Mouse (Mus musculus) heart, embryonic 14.5 days (tissue): ENCODE measurements around the gene Smug1. TPM values are rescaled to one million over a fixed set of nuclear protein-coding genes. Genes with fewer than 3 reads are reported as not detected.

Experiments used
- ATAC-seq: fragments of 200-750 bp; cut with Nextera tagmentation; 2 replicates; pipeline ENCODE4 v1.8.0; 2017; ENCODE audit warnings: low read depth, moderate TSS enrichment; ENCODE audit not compliant: insufficient number of reproducible peaks, insufficient read depth, low FRiP score
- H3K27ac ChIP-seq, 2 experiments: fragments of 200-500 bp in 1 of 2; fragments of 300-500 bp in 1 of 2; sonication (generic) in 1 of 2; replicated peaks in 1 of 2; 2 replicates each; pipeline ENCODE4 v1.5.1; 2012 to 2014; ENCODE audit warnings: low read depth in 2 of 2, low read length in 2 of 2, control low read depth in 1 of 2, mild to moderate bottlenecking in 1 of 2, mixed read lengths in 1 of 2; ENCODE audit not compliant: control insufficient read depth in 1 of 2, insufficient read depth in 1 of 2
- H3K27me3 ChIP-seq: fragments of 300-500 bp; sonication (generic); 2 replicates; pipeline ENCODE4 v1.6.1; 2014; ENCODE audit warnings: mild to moderate bottlenecking, low read length, control low read depth; ENCODE audit not compliant: control insufficient read depth, insufficient read depth
- H3K36me3 ChIP-seq: fragments of 300-500 bp; sonication (generic); 2 replicates; pipeline ENCODE4 v1.6.1; 2014; ENCODE audit warnings: mild to moderate bottlenecking, control low read depth, low read length, mixed read lengths; ENCODE audit not compliant: control insufficient read depth, insufficient read depth
- H3K4me1 ChIP-seq, 2 experiments: fragments of 200-500 bp in 1 of 2; fragments of 300-500 bp in 1 of 2; sonication (generic) in 1 of 2; 2 replicates each; pipeline ENCODE4 v1.6.1; 2012 to 2014; ENCODE audit warnings: low read length in 2 of 2, control low read depth in 1 of 2, mixed read lengths in 1 of 2; ENCODE audit not compliant: control insufficient read depth in 2 of 2, insufficient read depth in 2 of 2
- H3K4me2 ChIP-seq: fragments of 300-500 bp; sonication (generic); 2 replicates; pipeline ENCODE4 v1.6.1; 2014; ENCODE audit warnings: mild to moderate bottlenecking, low read length
- H3K4me3 ChIP-seq, 2 experiments: fragments of 200-500 bp in 1 of 2; fragments of 300-500 bp in 1 of 2; sonication (generic) in 1 of 2; 2 replicates each; pipeline ENCODE4 v1.5.1; 2012 to 2014; ENCODE audit warnings: low read length in 2 of 2, mild to moderate bottlenecking in 2 of 2, control low read depth in 1 of 2, low read depth in 1 of 2, moderate library complexity in 1 of 2; ENCODE audit not compliant: control insufficient read depth in 1 of 2, insufficient read depth in 1 of 2
- H3K9ac ChIP-seq: fragments of 300-500 bp; sonication (generic); 2 replicates; pipeline ENCODE4 v1.6.1; 2014; ENCODE audit warnings: mild to moderate bottlenecking, low read length
- H3K9me3 ChIP-seq: fragments of 300-500 bp; sonication (generic); 2 replicates; pipeline ENCODE4 v1.6.1; 2016; ENCODE audit warnings: low read length, control low read depth; ENCODE audit not compliant: control insufficient read depth
- WGBS: fragments of 180-500 bp; shearing (Covaris S2); extraction: QIAGEN DNeasy Blood & Tissue Kit; methylation state at CpG from one replicate; pipeline ENCODE4 v1.1.7; 2014; 5-methylcytosine and 5-hydroxymethylcytosine counted together
- polyA plus RNA-seq: library from polyadenylated mRNA; unstranded; fragments of >200 nt; fragmentation: Nextera tagmentation; extraction: Ambion mirVana; gene quantifications from 2 replicates; pipeline ENCODE4 v1.2.1, GENCODE M21; 2014

The Smug1 gene
- polyA plus RNA-seq, 1 experiment from 2014 or later: 18.6 TPM

DNA sequence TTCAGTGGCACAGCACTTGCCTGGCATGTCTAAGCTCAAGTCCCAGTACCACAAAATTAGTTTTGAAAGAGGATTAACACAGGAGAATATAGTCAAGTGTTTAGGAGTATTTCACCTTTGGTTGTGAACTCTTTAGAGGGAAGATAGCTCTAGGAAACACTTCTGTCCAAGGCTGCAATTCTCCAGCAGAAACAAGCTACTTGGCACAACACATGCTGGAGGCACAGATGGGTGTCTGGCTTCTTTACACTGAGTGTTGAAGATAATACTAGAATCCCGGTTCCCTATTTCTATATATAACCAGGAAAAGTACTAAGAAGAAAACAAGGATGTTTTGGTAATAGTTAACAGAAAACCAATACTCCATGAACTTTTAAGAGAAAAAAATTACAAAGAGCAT is 29.9 kb upstream of the Smug1 start:
- H3K36me3 ChIP-seq: peaks cover 83% of the 10 kb centered on the region
- no peak overlapping the region for H3K4me3 ChIP-seq
- H3K4me1 ChIP-seq: peaks cover 0 to 12% of the 10 kb centered on the region in 2 experiments; a peak in 2 of 4 replicates
- no peak overlapping the region for H3K9ac ChIP-seq
- no peaks in the 10 kb centered on the region for H3K27me3 ChIP-seq
- no peak for ATAC-seq
- 28% methylated on average over 1 of the region's 1 CpGs for WGBS
- H3K9me3 ChIP-seq: no peaks in the 10 kb centered on the region
- no peak overlapping the region for H3K27ac ChIP-seq
- no peak overlapping the region for H3K4me2 ChIP-seq

DNA sequence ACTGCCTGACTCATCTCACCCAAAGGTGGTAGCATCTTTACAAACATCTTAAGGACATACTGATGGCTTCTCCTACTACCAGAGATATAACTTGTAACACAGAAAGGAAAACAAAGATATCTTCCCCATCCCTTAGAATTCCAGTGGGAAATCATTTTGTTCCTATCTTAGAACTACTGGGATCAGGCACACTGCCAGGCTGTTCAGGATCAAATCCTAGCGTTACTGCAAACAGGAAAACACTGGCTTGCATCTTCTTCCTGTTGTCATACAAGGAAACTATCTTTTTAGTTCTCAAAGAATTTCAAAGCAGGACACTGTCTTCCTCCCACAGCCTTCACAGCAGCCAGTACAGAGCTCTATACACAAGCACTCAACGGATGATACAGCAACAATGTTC is 26.7 kb upstream of the Smug1 start:
- H3K36me3 ChIP-seq: peaks cover 80% of the 10 kb centered on the region
- H3K9ac ChIP-seq: no peak overlapping the region
- no peak overlapping the region for H3K27ac ChIP-seq
- peaks cover 0 to 6% of the 10 kb centered on the region in 2 experiments; a peak in 1 of 4 replicates for H3K4me1 ChIP-seq
- H3K4me2 ChIP-seq: no peak overlapping the region
- no peak overlapping the region for H3K4me3 ChIP-seq
- no peaks in the 10 kb centered on the region for H3K9me3 ChIP-seq
- H3K27me3 ChIP-seq: no peaks in the 10 kb centered on the region
- no peak for ATAC-seq
- 65% methylated on average over 2 of the region's 2 CpGs for WGBS

DNA sequence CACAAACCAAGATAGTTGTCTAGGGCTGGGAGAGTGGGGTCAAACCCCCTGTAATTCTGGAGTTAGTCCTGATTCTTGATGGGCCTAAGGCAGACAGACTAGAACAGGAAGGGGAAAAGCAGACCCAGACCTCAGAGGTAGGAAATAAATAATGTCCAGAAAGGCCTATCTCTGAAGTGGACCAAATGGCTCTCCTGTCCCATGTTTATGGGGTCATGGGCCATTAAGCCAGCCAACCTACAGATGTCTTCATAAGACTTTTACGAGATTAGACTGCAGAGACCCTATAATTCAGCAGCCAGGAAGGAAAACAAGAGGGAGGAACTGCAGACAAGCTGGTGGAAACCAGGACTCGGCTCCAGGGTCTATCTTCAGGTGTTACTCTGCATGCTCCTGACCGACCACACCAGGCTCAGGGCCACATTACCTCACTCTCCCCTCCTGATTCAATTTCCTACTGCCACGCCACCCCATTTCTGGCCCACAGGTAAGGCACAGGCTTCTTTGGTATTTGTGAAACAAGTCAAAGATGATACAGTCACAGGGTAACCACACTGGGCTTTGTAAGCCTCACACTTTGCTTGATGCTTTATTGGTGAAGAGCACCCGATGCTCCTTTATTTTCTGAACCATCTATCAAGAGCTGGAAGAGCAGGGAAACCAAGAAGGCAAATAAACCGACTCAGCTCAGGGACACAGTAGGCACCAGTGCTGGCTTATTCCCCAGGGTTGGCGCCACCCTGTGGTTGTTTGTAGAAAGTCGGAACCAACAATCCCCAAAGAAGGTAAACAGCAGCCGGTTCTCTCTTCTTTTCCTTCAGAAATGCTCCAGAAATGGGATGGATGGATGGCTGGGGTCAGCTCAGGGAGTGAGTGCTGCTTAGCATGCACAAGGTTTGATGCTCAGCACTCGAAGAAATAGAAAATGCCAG is 23.9 kb upstream of the Smug1 start:
- H3K36me3 ChIP-seq: peaks cover 52% of the 10 kb centered on the region
- H3K4me1 ChIP-seq: no peaks in the 10 kb centered on the region
- no peak overlapping the region for H3K4me2 ChIP-seq
- no peak overlapping the region for H3K27ac ChIP-seq
- H3K4me3 ChIP-seq: no peak overlapping the region
- H3K9ac ChIP-seq: no peak overlapping the region
- no peak for ATAC-seq
- no peaks in the 10 kb centered on the region for H3K9me3 ChIP-seq
- no peaks in the 10 kb centered on the region for H3K27me3 ChIP-seq
- WGBS: 61% methylated on average over 10 of the region's 10 CpGs

DNA sequence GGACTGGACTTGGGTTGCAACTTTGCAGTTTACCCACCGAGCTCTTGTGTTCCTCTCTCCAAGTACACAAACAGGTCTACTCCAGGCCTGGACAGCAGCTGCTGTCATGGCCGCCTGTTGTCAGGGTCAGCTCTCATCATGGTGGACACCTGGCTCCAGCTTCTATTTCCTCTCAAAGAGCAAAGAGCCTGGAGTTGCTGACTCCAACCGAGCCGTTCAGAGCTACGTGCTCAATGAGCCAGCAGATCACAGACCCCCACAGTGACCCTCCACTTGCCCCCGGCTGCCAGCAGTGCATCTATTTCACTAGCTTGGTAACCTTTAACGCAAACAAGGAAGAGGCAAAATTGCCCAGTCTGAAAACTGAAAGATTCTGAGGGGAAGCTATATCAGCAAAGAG is 23.2 kb upstream of the Smug1 start:
- whole genome bisulfite sequencing: 82% methylated on average over 7 of the region's 7 CpGs
- Histone ChIP-seq H3K27me3 (no peaks in the 10 kb centered on the region), H3K27ac (no peak overlapping the region), H3K4me3 (no peak overlapping the region), H3K4me2 (no peak overlapping the region), H3K9ac (no peak overlapping the region), H3K4me1 (no peaks in the 10 kb centered on the region; a peak in 1 of 4 replicates), H3K9me3 (no peaks in the 10 kb centered on the region), H3K36me3 (peaks cover 44% of the 10 kb centered on the region)
- ATAC-seq: no peak

DNA sequence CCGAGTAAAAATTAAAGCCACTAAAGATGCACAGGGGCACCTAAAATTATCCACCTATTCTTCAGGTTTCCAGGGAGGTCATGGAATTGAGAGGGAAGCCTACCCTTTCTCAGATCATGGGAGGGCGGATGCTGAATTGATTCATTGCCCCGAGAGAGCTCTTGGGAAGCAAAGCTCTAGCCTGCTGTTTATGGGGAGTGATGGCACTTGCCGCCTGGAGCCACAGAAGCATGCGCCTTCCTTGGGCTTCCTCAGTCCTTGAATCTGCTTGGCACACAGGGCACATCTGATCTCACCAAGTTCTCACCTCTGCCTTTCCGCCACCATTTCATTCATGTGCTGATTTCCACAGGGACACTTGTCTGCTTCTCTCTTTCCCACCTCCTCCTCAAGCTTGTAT is 20.9 kb upstream of the Smug1 start:
- WGBS: 65% methylated on average over 6 of the region's 6 CpGs
- Histone ChIP-seq H3K9ac (no peak overlapping the region), H3K4me1 (peaks cover 9 to 11% of the 10 kb centered on the region in 2 experiments), H3K27ac (no peak overlapping the region), H3K27me3 (0 out of 2 replicates have a peak, but pooled peaks cover 3% of the 10 kb centered on the region), H3K4me2 (no peak overlapping the region), H3K9me3 (no peaks in the 10 kb centered on the region), H3K4me3 (no peak overlapping the region), H3K36me3 (peaks cover 28% of the 10 kb centered on the region)
- ATAC-seq: no peak

DNA sequence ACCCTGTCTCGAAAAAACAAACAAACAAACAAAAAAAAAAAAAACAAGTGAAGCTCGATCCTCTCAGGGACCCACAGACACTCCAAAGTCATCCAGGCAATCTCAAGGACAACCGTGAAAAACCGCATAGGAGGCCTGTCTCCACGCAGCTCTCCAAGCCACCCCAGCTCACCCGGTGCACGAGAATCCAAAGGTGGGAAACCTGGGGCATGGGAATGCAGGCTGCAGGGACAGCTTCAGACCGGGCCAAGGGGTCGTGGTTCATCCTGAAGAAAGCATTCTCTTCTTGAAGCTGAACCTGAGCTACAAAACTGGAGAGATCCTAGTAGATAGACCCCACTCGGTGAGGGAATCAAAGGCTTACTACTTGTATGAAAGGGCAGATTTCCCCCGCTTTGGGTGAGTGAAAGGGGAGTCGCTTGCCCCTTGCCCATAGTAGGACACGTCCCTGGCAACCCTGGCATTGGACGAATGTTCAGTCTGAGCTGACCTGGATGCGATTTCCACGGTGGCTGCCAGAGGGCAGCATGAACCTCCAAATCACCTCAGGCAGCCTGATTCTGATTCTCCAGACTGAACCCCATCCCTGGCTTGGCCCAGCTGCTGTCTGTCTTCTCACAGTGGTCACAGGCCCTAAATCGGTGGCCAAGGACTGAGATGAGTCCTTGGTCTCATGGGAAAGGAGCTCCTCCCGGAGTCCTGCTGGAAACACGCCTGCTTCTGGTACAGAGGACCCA is 18.7 kb upstream of the Smug1 start:
- Histone ChIP-seq H3K4me2 (no peak overlapping the region), H3K9me3 (no peaks in the 10 kb centered on the region), H3K9ac (0 out of 2 replicates have a peak overlapping the region, but pooled peaks have one; percentile 35), H3K27me3 (peaks cover 15% of the 10 kb centered on the region), H3K4me3 (no peak overlapping the region), H3K27ac (no peak overlapping the region), H3K36me3 (peaks cover 7% of the 10 kb centered on the region), H3K4me1 (peaks cover 11 to 14% of the 10 kb centered on the region in 2 experiments)
- ATAC-seq: no peak
- 47% methylated on average over 19 of the region's 19 CpGs for WGBS

DNA sequence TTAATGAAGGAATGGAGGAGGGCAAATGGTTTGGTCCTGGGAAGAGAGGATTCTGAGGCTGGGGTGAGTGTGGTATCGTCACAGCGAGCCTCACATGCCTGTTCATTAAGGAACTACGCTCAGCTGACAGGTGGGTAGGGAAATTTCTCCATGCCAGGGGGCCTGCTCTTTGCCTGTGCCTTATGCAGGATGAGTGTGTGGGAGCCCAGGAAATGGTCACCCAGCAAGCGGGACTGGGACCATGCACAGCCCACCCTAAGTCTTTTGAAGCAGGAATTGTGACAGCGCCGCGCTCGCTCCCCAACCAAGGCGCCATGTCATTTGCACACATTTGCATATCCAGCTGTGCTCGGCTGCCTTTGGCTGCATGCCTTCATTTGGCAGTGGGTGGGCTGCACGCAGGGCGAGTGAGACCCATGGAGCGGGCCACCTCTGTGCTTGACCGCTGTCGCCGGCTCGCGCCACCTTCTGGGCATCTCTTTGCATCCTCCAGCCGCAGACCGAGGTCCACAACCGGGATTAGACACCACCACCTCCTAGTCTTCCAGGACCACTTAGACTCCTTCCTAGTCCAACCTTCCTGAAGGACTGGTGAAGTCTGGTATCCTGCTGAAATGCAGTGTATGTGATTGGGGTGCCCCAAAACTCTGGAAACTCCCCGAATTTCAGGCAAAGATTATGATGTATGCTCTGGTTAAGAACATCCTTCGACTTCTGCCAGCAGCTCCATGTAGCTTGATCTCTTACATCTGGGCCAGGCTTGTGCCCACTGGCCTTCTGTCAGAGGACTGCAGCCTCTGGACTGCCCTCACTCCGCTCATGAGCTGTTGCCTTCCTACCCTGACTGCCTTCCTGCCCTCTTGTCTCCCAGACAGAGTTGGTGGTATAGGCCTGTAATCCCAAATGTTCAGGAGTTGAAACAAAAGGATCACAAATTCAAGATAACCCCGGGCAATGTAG is 17.0 kb upstream of the Smug1 start:
- no peak overlapping the region for H3K27ac ChIP-seq
- peak overlapping the region; percentile 18; the same call in 1 of the 2 replicates for H3K9ac ChIP-seq
- H3K27me3 ChIP-seq: peaks cover 32% of the 10 kb centered on the region
- peaks cover 11 to 14% of the 10 kb centered on the region in 2 experiments for H3K4me1 ChIP-seq
- no peak for ATAC-seq
- H3K36me3 ChIP-seq: no peaks in the 10 kb centered on the region
- H3K4me3 ChIP-seq: peak overlapping the region; percentile 23 to 40
- peak overlapping the region; percentile 66 for H3K4me2 ChIP-seq
- 11% methylated on average over 25 of the region's 25 CpGs for WGBS
- no peaks in the 10 kb centered on the region for H3K9me3 ChIP-seq
